Mouse (Mus musculus) myocyte (in vitro differentiated cells): ENCODE data around the gene Gm9833. TPM values are rescaled to one million over a fixed set of nuclear protein-coding genes. Genes with fewer than 3 reads are reported as not detected.
"Not testable (repeated sequence)": the region's sequence is repeated elsewhere in the genome, so short reads cannot be mapped to it uniquely, and the experiment has no call there.

Source experiments
- H3K27me3 ChIP-seq: one replicate; pipeline ENCODE4 v1.6.1; 2011; ENCODE audit not compliant: control insufficient read depth, insufficient read depth, insufficient read length
- H3K36me3 ChIP-seq: one replicate; pipeline ENCODE4 v1.6.1; 2011; ENCODE audit not compliant: control insufficient read depth, insufficient read depth
- H3K4me2 ChIP-seq: one replicate; pipeline ENCODE4 v1.6.1; 2011; ENCODE audit warnings: low read depth, control low read depth
- H3K4me3 ChIP-seq: one replicate; pipeline ENCODE4 v1.5.1; 2011; ENCODE audit warnings: mild to moderate bottlenecking, control low read depth, moderate library complexity
- H3K79me2 ChIP-seq: one replicate; pipeline ENCODE4 v1.6.1; 2011; ENCODE audit not compliant: control insufficient read depth, insufficient read depth
- H3ac ChIP-seq: one replicate; pipeline ENCODE4 v1.6.1; 2011; ENCODE audit not compliant: control insufficient read depth, insufficient read length
- CEBPB ChIP-seq: IDR thresholded peaks from 2 replicates; pipeline ENCODE4 v1.6.1; 2011; ENCODE audit warnings: mild to moderate bottlenecking, moderate library complexity; ENCODE audit not compliant: poor library complexity, insufficient read depth, severe bottlenecking
- E2F4 ChIP-seq: IDR thresholded peaks from one replicate; pipeline ENCODE4 v1.6.1; 2011; ENCODE audit warnings: mild to moderate bottlenecking, control low read depth, moderate library complexity; ENCODE audit not compliant: insufficient read depth
- MAX ChIP-seq: IDR thresholded peaks from one replicate; pipeline ENCODE4 v1.6.1; 2011; ENCODE audit warnings: low read depth, mild to moderate bottlenecking, control low read depth
- MYOD1 ChIP-seq, 3 experiments: IDR thresholded peaks; one replicate each; pipeline ENCODE4 v1.6.1; 2011; ENCODE audit warnings: control low read depth in 2 of 3, low read depth in 2 of 3, mild to moderate bottlenecking in 2 of 3, moderate library complexity in 1 of 3; ENCODE audit not compliant: insufficient read length in 2 of 3, control insufficient read depth in 1 of 3
- MYOG ChIP-seq, 3 experiments: IDR thresholded peaks; one replicate each; pipeline ENCODE4 v1.6.1; 2011; ENCODE audit warnings: control low read depth in 2 of 3, low read depth in 2 of 3, mild to moderate bottlenecking in 2 of 3; ENCODE audit not compliant: insufficient read length in 2 of 3, control insufficient read depth in 1 of 3, insufficient read depth in 1 of 3
- POLR2A ChIP-seq: IDR thresholded peaks from one replicate; pipeline ENCODE4 v1.6.1; 2011; ENCODE audit warnings: low read depth, mild to moderate bottlenecking, control low read depth, moderate library complexity; ENCODE audit not compliant: insufficient read length
- POLR2AphosphoS2 ChIP-seq: IDR thresholded peaks from one replicate; pipeline ENCODE4 v1.6.1; 2011; ENCODE audit warnings: low read depth, control low read depth; ENCODE audit not compliant: insufficient read length
- REST ChIP-seq: IDR thresholded peaks from one replicate; pipeline ENCODE4 v1.6.1; 2011; ENCODE audit warnings: mild to moderate bottlenecking, control low read depth, moderate library complexity; ENCODE audit not compliant: insufficient read depth, insufficient read length
- SRF ChIP-seq: IDR thresholded peaks from one replicate; pipeline ENCODE4 v1.6.1; 2011; ENCODE audit warnings: low read depth; ENCODE audit not compliant: control insufficient read depth, insufficient read length
- TCF12 ChIP-seq: IDR thresholded peaks from one replicate; pipeline ENCODE4 v1.6.1; 2011; ENCODE audit warnings: mild to moderate bottlenecking, control low read depth; ENCODE audit not compliant: poor library complexity, insufficient read depth, severe bottlenecking
- TCF3 ChIP-seq: IDR thresholded peaks from one replicate; pipeline ENCODE4 v1.6.1; 2011; ENCODE audit warnings: low read depth, control low read depth; ENCODE audit not compliant: insufficient read length
- USF1 ChIP-seq: IDR thresholded peaks from one replicate; pipeline ENCODE4 v1.6.1; 2011; ENCODE audit warnings: low read depth, mild to moderate bottlenecking, control low read depth, moderate library complexity
- polyA plus RNA-seq: library from polyadenylated mRNA; unstranded; fragments of >200 nt; fragmentation: generic; extraction: Trizol; gene quantifications from one replicate; pipeline ENCODE4 v1.2.1, GENCODE M21; 2012; ENCODE audit warnings: missing spikeins

The Gm9833 gene
- 5.0 TPM for polyA plus RNA-seq

- H3K4me2 ChIP-seq, H3K79me2 ChIP-seq, H3K4me3 ChIP-seq, H3K36me3 ChIP-seq, H3ac ChIP-seq, H3K27me3 ChIP-seq: not testable (repeated sequence)
Observed at GRCm38 (mm10) chr3:10087994-10088393, at the start of gene Gm9833. Gm9833 (plus strand) TSS chr3:10088110.

GRCm38 (mm10) chr3:10070070-10070469 is 17.8 kb upstream of the Gm9833 start:
- H3K79me2 ChIP-seq: no peaks in the 10 kb centered on the region
- H3K36me3 ChIP-seq: no peaks in the 10 kb centered on the region
- no peak overlapping the region for H3ac ChIP-seq
- H3K4me2 ChIP-seq: no peak overlapping the region
- TF ChIP-seq MAX (no peak), POLR2AphosphoS2 (no peak), POLR2A (no peak), CEBPB (no peak), E2F4 (no peak)
- H3K4me3 ChIP-seq: no peak overlapping the region
- no peaks in the 10 kb centered on the region for H3K27me3 ChIP-seq

DNA sequence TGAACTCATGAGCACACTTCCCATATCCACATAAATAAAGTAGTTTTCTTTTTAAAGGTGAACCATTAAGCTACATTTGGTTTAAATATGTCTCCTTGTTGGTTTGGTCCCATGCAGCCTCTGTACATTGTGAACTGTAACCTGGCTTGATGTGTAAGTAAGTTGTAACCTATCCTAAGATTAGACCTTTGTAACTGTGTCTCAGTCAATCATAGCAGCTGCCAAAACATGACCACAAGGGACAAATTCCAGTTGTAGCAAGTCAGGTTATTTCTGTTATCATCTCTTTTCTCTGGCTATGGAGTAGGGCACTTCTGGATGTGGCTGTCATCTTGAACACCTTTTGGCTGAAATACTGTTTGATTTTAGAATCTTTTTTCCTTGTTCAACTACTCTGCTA is 12.1 kb upstream of the Gm9833 start:
- Histone ChIP-seq H3K79me2 (no peaks in the 10 kb centered on the region), H3ac (no peak overlapping the region), H3K27me3 (no peaks in the 10 kb centered on the region), H3K36me3 (no peaks in the 10 kb centered on the region), H3K4me3 (no peak overlapping the region), H3K4me2 (no peak overlapping the region)
- TF ChIP-seq MYOG (IDR thresholded peaks at IDR 0.05; ENCODE audit: control insufficient read depth in 1 of 3, insufficient read depth in 1 of 3, insufficient read length in 2 of 3, low read depth in 2 of 3): no peak
- TF ChIP-seq MAX: no peak
- no peak for TF ChIP-seq CEBPB
- no peak for TF ChIP-seq TCF12
- TF ChIP-seq MYOD1 (IDR thresholded peaks at IDR 0.05; ENCODE audit: control insufficient read depth in 1 of 3, insufficient read length in 2 of 3, low read depth in 2 of 3): no peak
- TF ChIP-seq REST: no peak

- H3ac ChIP-seq: no peak overlapping the region
- H3K36me3 ChIP-seq: no peaks in the 10 kb centered on the region
- no peak overlapping the region for H3K4me3 ChIP-seq
- no peaks in the 10 kb centered on the region for H3K27me3 ChIP-seq
- TF ChIP-seq TCF12 (no peak), TCF3 (no peak), MYOG (IDR thresholded peaks at IDR 0.05; ENCODE audit: control insufficient read depth in 1 of 3, insufficient read depth in 1 of 3, insufficient read length in 2 of 3, low read depth in 2 of 3) (no peak), MYOD1 (IDR thresholded peaks at IDR 0.05; ENCODE audit: control insufficient read depth in 1 of 3, insufficient read length in 2 of 3, low read depth in 2 of 3) (no peak), USF1 (no peak), E2F4 (no peak), SRF (no peak), MAX (no peak)
- H3K79me2 ChIP-seq: no peaks in the 10 kb centered on the region
- H3K4me2 ChIP-seq: no peak overlapping the region
Observed at GRCm38 (mm10) chr3:10077096-10077841, 10.6 kb upstream of the Gm9833 start.

GRCm38 (mm10) chr3:10078113-10078512 is 9.8 kb upstream of the Gm9833 start:
- Histone ChIP-seq H3K4me2 (no peak overlapping the region), H3K36me3 (no peaks in the 10 kb centered on the region), H3K79me2 (no peaks in the 10 kb centered on the region), H3K27me3 (no peaks in the 10 kb centered on the region), H3ac (no peak overlapping the region), H3K4me3 (no peak overlapping the region)
- TF ChIP-seq CEBPB (no peak), E2F4 (no peak), USF1 (no peak), POLR2AphosphoS2 (no peak), REST (no peak), MYOD1 (IDR thresholded peaks at IDR 0.05; ENCODE audit: control insufficient read depth in 1 of 3, insufficient read length in 2 of 3, low read depth in 2 of 3) (no peak), SRF (no peak), TCF3 (no peak), POLR2A (no peak), MAX (no peak), MYOG (IDR thresholded peaks at IDR 0.05; ENCODE audit: control insufficient read depth in 1 of 3, insufficient read depth in 1 of 3, insufficient read length in 2 of 3, low read depth in 2 of 3) (no peak)
